Mouse (Mus musculus) forebrain, embryonic 10.5 days (tissue): Measurements from ENCODE around the gene Cdh20. TPM values are rescaled to one million over a fixed set of nuclear protein-coding genes. Genes with fewer than 3 reads are reported as not detected.
A peak's percentile ranks its signal among the peaks of the same experiment; 100 is the strongest.

ENCODE experiments used
- DNase-seq: peaks from one replicate; pipeline ENCODE4 v3.0.0-alpha.2; 2017; ENCODE audit warnings: low spot score; ENCODE audit errors: extremely low spot score
- H3K27ac ChIP-seq: fragments of 300-500 bp; sonication (generic); 2 replicates; pipeline ENCODE4 v1.5.1; 2016; ENCODE audit warnings: mild to moderate bottlenecking
- H3K27me3 ChIP-seq: fragments of 300-500 bp; sonication (generic); 2 replicates; pipeline ENCODE4 v1.6.1; 2016; ENCODE audit warnings: mild to moderate bottlenecking; ENCODE audit not compliant: poor library complexity, severe bottlenecking
- H3K36me3 ChIP-seq: fragments of 300-500 bp; sonication (generic); replicated peaks from 2 replicates; pipeline ENCODE4 v1.6.1; 2016; ENCODE audit warnings: mild to moderate bottlenecking, moderate library complexity
- H3K4me1 ChIP-seq: fragments of 300-500 bp; sonication (generic); 2 replicates; pipeline ENCODE4 v1.6.1; 2016
- H3K4me3 ChIP-seq: fragments of 300-500 bp; sonication (generic); 2 replicates; pipeline ENCODE4 v1.5.1; 2016; ENCODE audit warnings: mild to moderate bottlenecking, moderate library complexity
- H3K9me3 ChIP-seq: fragments of 300-500 bp; sonication (generic); 2 replicates; pipeline ENCODE4 v1.6.1; 2016; ENCODE audit warnings: mild to moderate bottlenecking, moderate library complexity
- WGBS: fragments of 180-500 bp; shearing (Covaris S2); methylation state at CpG from one replicate; pipeline ENCODE4 v1.1.7; 2016; 5-methylcytosine and 5-hydroxymethylcytosine counted together
- polyA plus RNA-seq: library from polyadenylated mRNA; unstranded; fragments of >200 nt; fragmentation: Nextera tagmentation; extraction: Ambion mirVana; gene quantifications from 2 replicates; pipeline ENCODE4 v1.2.1, GENCODE M21; 2016

The Cdh20 gene
- 1.7 and 1.9 TPM in 2 replicates for polyA plus RNA-seq

- Histone ChIP-seq H3K4me3 (peak within 1 kb of the TSS; percentile 70), H3K27me3 (peaks cover 36% of the 10 kb centered on the region), H3K4me1 (peaks cover 28% of the 10 kb centered on the region), H3K36me3 (no peaks in the 10 kb centered on the region), H3K9me3 (no peaks in the 10 kb centered on the region), H3K27ac (peak within 1 kb of the TSS; percentile 81)
- WGBS = under 1% methylated on average over 46 of the region's 46 CpGs
- peak; percentile 48 for DNase-seq
These were observed at the start of gene Cdh20 for GRCm38 (mm10) chr1:104768371-104769249. Gene Cdh20 (plus strand): TSS chr1:104768529.

GRCm38 (mm10) chr1:104746816-104747215 lies 21.5 kb upstream of the Cdh20 start:
- H3K36me3 ChIP-seq = no peaks in the 10 kb centered on the region
- H3K27me3 ChIP-seq = no peaks in the 10 kb centered on the region
- WGBS = 4% methylated on average over 1 of the region's 1 CpGs
- peak overlapping the region; percentile 48; the same call in 1 of the 2 replicates for H3K27ac ChIP-seq
- H3K4me3 ChIP-seq = no peak overlapping the region
- peaks cover 20% of the 10 kb centered on the region for H3K4me1 ChIP-seq
- H3K9me3 ChIP-seq = no peaks in the 10 kb centered on the region
- DNase-seq = no peak

DNA sequence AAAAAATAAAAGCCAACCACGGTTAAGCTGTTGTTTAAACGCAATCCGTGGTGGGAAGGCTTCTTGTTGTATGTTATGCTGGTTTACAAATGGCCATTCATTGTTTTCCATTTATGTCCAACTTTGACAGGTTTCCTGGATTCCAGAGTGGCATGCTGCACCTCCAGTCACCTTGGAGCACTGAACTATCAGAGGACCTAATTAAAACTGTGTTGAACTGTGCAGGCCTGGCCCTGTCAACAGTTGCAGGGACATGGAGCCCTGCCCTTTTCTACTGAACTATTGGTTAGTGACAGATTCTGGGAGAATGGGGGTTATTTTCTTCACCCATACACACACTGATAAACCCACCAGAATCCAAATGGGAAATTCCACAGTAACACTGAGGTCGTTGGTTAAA lies 20.9 kb upstream of the Cdh20 start:
- H3K36me3 ChIP-seq = no peaks in the 10 kb centered on the region
- DNase-seq = no peak
- H3K27me3 ChIP-seq = no peaks in the 10 kb centered on the region
- 0 out of 2 replicates have a peak overlapping the region, but pooled peaks have one; percentile 30 for H3K27ac ChIP-seq
- H3K9me3 ChIP-seq = no peaks in the 10 kb centered on the region
- no peak overlapping the region for H3K4me3 ChIP-seq
- WGBS = 64% methylated on average over 4 of the region's 4 CpGs
- H3K4me1 ChIP-seq = peaks cover 20% of the 10 kb centered on the region

DNA sequence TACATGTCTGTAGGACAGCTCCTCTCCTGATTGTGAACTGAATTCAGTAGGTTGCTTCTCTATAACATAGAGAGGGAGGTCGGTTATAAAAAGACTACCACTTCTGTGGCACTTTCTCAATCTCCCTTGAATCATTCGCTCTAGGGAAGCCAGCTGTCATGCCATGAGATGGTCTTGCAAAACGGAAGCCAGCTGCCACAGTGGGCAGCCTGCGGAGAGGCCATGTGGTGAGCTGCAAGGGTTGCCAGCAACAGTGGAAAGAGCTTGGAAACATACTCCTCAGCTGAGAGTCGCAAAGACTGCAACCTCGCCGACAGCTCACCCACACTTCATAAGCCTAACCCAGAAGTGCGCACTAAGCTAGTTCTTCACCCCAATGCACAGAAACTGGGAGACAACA lies 13.8 kb upstream of the Cdh20 start:
- Histone ChIP-seq H3K4me3 (no peak overlapping the region), H3K9me3 (no peaks in the 10 kb centered on the region), H3K27me3 (no peaks in the 10 kb centered on the region), H3K27ac (no peak overlapping the region), H3K36me3 (no peaks in the 10 kb centered on the region), H3K4me1 (no peaks in the 10 kb centered on the region)
- 77% methylated on average over 8 of the region's 8 CpGs for WGBS
- DNase-seq = no peak

GRCm38 (mm10) chr1:104755896-104756295 lies 12.4 kb upstream of the Cdh20 start:
- Histone ChIP-seq H3K27me3 (no peaks in the 10 kb centered on the region), H3K27ac (no peak overlapping the region), H3K36me3 (no peaks in the 10 kb centered on the region), H3K4me3 (no peak overlapping the region), H3K9me3 (no peaks in the 10 kb centered on the region), H3K4me1 (no peaks in the 10 kb centered on the region)
- 44% methylated on average over 4 of the region's 4 CpGs for WGBS
- no peak for DNase-seq

DNA sequence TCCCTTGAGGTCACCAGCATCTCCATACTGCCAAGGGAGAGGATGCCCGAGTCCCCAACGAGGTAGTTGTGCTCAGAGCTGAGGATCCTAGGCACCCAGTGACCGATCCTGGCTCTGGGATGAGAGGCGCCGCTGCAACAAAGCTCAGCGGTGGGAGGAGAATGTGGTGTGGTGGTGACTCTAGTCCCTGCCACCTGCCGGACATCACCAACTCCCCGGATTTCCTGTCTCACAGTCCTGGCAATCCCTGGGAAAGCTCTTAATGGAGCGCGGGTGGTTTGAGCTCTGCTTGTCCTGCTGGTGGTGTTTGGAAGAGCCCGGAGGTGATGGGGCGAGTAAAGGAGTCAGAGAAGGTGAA lies 900 bp downstream of the Cdh20 start:
- H3K27me3 ChIP-seq = peaks cover 36% of the 10 kb centered on the region
- under 1% methylated on average over 12 of the region's 12 CpGs for WGBS
- H3K4me3 ChIP-seq = peak overlapping the region; percentile 70
- peak; percentile 53 for DNase-seq
- H3K27ac ChIP-seq = peak overlapping the region; percentile 81
- no peaks in the 10 kb centered on the region for H3K9me3 ChIP-seq
- H3K4me1 ChIP-seq = peaks cover 28% of the 10 kb centered on the region
- H3K36me3 ChIP-seq = no peaks in the 10 kb centered on the region

DNA sequence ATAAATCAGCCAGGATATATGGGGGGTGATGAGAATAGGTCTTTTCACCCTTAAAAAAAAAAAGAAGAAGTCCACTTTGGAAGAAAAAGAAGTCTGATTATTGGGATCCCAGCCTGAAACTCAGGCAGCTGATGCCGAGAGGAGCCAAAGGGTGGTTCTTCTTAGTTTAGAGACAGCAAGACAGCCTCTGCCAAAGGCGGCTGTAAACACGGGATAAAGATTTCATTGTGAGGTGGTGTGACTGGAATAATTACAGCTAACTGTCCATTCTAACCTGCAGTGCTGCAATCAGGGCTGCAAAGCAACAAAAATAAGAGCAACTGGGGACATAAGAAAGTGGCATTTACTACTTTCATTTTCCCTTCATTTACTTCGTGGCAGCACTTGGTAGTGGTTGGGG lies 3.6 kb downstream of the Cdh20 start:
- H3K27ac ChIP-seq = no peak overlapping the region
- no peaks in the 10 kb centered on the region for H3K36me3 ChIP-seq
- H3K27me3 ChIP-seq = peaks cover 36% of the 10 kb centered on the region
- H3K9me3 ChIP-seq = no peaks in the 10 kb centered on the region
- H3K4me1 ChIP-seq = peaks cover 28% of the 10 kb centered on the region
- 80% methylated on average over 4 of the region's 4 CpGs for WGBS
- H3K4me3 ChIP-seq = no peak overlapping the region
- DNase-seq = no peak

GRCm38 (mm10) chr1:104773207-104773606 lies 4.9 kb downstream of the Cdh20 start:
- H3K4me1 ChIP-seq = peaks cover 23% of the 10 kb centered on the region
- peaks cover 24% of the 10 kb centered on the region for H3K27me3 ChIP-seq
- 95% methylated on average over 2 of the region's 2 CpGs for WGBS
- no peak overlapping the region for H3K4me3 ChIP-seq
- H3K9me3 ChIP-seq = no peaks in the 10 kb centered on the region
- no peak overlapping the region for H3K27ac ChIP-seq
- DNase-seq = no peak
- no peaks in the 10 kb centered on the region for H3K36me3 ChIP-seq

DNA sequence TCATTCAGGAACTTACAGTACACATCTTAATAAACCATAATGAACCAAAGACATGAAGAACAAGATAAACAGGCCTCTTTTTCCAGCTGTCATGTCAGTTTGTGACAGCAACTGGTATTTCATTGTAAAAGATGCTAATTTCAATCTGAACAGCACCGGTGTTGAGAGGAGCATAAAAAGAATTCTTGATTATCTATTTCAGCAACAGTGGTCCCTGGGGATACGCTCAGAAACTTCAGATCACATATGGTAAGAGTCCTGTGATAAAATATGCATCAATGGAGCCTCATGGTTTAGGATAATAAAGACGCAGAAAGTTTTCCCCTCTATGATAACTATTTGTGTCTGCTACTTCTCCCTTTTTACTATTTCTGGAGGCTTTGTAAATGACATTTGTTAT lies 25.2 kb downstream of the Cdh20 start:
- Histone ChIP-seq H3K4me3 (no peak overlapping the region), H3K4me1 (0 out of 2 replicates have a peak, but pooled peaks cover 4% of the 10 kb centered on the region), H3K27ac (no peak overlapping the region), H3K27me3 (no peaks in the 10 kb centered on the region), H3K36me3 (no peaks in the 10 kb centered on the region), H3K9me3 (no peaks in the 10 kb centered on the region)
- DNase-seq = no peak
- 87% methylated on average over 3 of the region's 3 CpGs for WGBS

GRCm38 (mm10) chr1:104796146-104796545 lies 27.8 kb downstream of the Cdh20 start:
- DNase-seq = no peak
- no peak overlapping the region for H3K27ac ChIP-seq
- H3K4me1 ChIP-seq = 0 out of 2 replicates have a peak, but pooled peaks cover 4% of the 10 kb centered on the region
- no peak overlapping the region for H3K4me3 ChIP-seq
- H3K9me3 ChIP-seq = no peaks in the 10 kb centered on the region
- WGBS = 89% methylated on average over 3 of the region's 3 CpGs
- H3K36me3 ChIP-seq = no peaks in the 10 kb centered on the region
- no peaks in the 10 kb centered on the region for H3K27me3 ChIP-seq

DNA sequence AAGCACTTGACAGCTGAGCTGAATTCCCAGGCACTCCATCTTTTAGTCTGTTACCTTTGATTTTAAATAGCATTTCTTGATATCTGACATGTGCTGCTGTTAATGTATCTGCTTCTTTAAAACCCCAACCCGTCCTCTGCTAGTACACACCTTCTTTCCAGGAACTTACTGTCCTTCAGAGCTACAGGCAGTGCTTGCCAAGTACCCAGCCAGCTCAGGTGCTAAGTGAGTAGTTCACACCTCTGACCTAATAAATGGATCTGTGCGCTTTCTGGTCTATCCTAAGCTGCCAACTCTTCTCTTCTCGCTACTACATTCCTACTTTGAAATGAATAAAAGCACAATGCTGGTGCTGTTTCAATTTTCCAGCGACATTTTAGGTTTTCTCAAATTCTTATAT lies 28.8 kb downstream of the Cdh20 start:
- no peaks in the 10 kb centered on the region for H3K27me3 ChIP-seq
- whole genome bisulfite sequencing = 90% methylated on average over 4 of the region's 4 CpGs

DNA sequence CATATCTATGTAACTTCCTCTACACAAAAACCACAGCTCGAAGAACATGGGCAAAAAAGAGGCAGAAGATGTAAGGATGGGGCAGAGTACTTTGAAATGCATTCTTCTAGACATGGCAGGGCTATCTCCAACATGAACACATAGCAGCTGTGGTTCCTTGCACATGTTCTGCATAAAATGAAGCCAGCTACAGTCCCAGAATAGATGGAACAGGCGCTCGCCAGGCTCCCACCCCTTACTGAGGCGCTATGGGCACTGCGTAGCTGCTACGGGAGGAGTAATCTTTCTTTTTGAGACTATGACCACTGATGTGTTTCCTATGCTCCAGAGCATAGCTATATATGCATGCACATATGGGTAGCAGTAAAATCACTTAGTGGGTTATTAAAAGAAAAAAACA lies 36.4 kb downstream of the Cdh20 start:
- DNase-seq = no peak
- H3K27ac ChIP-seq = no peak overlapping the region
- H3K4me3 ChIP-seq = no peak overlapping the region
- H3K27me3 ChIP-seq = no peaks in the 10 kb centered on the region
- H3K4me1 ChIP-seq = peaks cover 10% of the 10 kb centered on the region
- H3K9me3 ChIP-seq = no peaks in the 10 kb centered on the region
- H3K36me3 ChIP-seq = no peaks in the 10 kb centered on the region
- WGBS = 93% methylated on average over 6 of the region's 6 CpGs

More for the DNA sequence above, 28.8 kb downstream of the Cdh20 start:
- Histone ChIP-seq H3K36me3 (no peaks in the 10 kb centered on the region), H3K27ac (no peak overlapping the region), H3K9me3 (no peaks in the 10 kb centered on the region), H3K4me3 (no peak overlapping the region), H3K4me1 (0 out of 2 replicates have a peak, but pooled peaks cover 3% of the 10 kb centered on the region)
- DNase-seq = no peak

GRCm38 (mm10) chr1:104807214-104807613 lies 38.9 kb downstream of the Cdh20 start:
- no peaks in the 10 kb centered on the region for H3K9me3 ChIP-seq
- peaks cover 10% of the 10 kb centered on the region for H3K4me1 ChIP-seq
- no peaks in the 10 kb centered on the region for H3K27me3 ChIP-seq
- DNase-seq = no peak
- H3K36me3 ChIP-seq = no peaks in the 10 kb centered on the region
- no peak overlapping the region for H3K4me3 ChIP-seq
- WGBS = 97% methylated on average over 2 of the region's 2 CpGs
- no peak overlapping the region for H3K27ac ChIP-seq
